Mouse (Mus musculus) thymus, postnatal 36 days (tissue): ENCODE data around the gene Kit.

Source experiments
- DNase-seq, 2 experiments: peaks; one replicate each; pipeline ENCODE4 v3.0.0; 2022; ENCODE audit warnings: mixed read lengths in 2 of 2

Gene Kit

DNA sequence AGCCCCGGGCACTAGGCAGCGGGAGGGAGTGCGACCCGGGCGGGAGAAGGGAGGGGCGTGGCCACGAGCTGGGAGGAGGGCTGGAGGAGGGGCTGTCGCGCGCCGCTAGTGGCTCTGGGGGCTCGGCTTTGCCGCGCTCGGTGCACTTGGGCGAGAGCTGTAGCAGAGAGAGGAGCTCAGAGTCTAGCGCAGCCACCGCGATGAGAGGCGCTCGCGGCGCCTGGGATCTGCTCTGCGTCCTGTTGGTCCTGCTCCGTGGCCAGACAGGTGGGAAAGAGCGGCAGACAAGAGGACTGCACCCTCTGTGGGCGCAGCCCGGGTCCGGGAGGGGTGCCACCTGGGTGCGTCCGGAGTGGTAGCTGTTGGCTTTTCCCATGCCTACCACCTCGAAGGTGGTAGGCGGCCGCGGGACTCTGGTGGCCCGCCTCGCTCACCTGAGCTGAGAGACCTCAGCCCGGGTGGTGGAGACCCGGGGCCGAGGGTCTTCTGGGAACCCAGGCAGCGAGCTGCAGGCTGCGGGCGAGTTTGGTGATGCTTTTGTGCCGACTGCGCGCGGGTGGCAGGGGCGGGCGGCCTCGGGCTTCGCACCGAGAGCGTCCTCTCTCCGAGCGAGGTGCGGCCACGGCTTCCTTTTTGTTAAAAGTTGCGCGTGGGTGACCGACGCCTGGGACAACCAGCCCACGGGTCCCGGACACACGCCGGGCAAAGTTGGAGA lies at the start of gene Kit:
Kit (plus strand) TSS at position 65 of the 715 bp plus-strand sequence.
- DNase-seq, result peak; percentile 85 to 89

DNA sequence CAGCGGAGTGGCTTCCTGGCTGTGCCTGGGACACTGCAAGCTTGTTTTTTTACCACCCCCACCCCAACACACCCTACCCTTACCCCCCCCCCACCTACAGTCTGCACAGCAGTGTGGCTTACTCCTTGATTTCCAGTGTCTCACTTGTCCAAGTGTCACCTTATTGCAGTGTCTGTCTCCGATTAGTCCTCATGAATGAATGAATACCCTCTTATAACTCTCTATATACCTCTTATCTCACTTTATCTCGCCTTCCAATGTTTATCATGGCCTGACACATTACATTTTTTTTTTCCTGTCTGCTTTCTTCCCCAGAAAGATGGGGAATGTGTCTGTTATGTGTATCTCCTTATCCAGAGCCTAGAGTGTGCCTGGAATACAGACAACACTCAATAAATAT lies 38.6 kb upstream of the Kit start:
- no peak for DNase-seq

- no peak for DNase-seq
Measured at GRCm38 (mm10) chr5:75537717-75538116, 37.0 kb upstream of the Kit start.

DNA sequence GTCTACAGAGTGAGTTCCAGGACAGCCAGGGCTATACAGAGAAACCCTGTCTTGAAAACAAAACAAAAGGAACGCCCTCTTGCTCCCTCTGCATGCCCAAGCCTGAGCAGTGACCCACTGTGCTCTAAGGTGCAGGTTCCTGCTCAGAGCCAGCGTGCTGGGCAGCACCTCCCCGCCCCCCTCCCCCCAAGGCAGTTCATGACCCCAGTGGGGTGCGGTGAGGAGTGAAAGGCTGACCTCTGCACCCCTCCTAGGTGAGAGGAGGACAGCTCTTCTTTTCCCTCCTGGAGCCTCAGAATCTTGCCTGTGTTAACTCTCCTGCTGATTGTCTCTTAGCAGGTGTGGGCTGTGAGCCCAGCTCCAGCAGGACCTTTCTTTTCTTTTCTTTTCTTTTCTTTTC lies 36.3 kb upstream of the Kit start:
- DNase-seq, result no peak

DNA sequence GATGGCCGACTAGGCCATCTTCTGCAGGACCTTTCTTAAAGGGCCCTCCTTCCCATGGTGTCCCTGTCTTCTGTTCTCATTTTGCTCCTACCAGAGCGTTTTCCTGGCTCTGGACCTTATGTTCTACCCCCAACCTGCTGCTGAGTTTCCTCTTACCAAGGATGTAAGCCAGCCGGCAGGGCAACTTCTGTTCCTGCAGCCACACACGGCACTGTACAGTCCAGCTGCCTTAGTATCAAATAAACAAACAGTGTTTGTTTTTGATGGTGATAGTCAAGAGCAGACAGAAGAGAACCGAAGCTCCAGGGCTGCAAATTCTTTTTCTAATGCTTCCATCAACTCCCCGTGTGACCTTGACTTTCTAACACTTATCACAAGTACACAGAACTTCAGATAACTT lies 35.6 kb upstream of the Kit start:
- DNase-seq, result no peak

DNA sequence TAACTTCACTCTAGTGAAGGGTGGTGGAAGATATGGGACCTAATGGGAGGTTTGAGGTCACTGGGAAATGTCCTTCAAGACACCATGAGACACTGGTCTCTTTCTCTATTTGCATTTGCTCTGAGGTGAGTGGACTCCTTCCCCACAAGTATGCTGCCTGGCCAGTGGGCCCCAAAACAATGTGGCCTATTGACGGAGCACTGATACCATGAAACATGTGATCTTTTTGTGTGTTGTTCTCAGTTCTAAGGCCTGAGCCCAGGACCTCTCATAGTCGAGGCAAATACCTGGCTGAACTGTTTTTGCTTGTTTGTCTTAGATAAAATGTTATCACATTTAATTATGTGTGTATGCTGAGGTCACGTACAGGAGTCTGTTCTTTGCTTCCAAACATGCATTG lies 31.0 kb upstream of the Kit start:
- no peak for DNase-seq

DNA sequence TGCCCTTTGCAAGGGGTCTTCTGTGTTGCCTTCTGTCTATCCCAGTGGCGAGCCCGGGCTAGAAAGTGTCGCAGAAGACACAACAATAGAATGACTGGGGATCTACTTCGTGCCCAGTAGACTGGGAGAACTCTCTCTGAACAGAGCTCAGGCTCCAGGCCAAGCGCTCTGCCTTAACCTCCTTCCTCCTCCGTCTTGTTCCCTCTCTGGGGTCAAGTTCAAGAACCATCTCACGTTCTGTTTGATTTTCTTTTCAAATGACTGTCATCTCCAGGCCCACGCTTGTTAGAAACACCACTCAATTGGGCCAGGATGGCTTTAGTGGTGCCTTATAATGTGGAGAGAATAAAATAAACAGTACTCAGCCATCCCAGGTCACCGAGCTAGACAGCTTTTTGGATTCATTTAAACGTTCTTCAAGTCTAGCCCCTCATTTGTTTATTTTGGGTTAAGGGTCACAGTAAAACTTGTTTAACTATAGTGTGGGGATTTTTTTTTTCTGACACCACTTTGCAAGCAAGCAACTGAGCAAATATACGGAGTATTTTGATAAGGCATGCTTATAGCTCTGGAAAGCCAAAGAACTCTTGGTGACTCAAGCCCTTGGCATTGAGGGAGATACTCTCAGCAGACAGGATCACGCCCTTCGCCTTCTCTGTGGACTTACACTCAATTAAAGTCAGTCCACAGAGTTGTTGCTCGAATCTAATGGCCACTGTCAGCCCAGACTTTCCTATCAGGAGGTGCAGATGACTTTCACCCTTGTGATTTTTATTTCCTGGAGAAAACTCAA lies 30.0 kb upstream of the Kit start:
- DNase-seq, result no peak

- no peak for DNase-seq
Measured at GRCm38 (mm10) chr5:75545265-75545643, 29.5 kb upstream of the Kit start.

DNA sequence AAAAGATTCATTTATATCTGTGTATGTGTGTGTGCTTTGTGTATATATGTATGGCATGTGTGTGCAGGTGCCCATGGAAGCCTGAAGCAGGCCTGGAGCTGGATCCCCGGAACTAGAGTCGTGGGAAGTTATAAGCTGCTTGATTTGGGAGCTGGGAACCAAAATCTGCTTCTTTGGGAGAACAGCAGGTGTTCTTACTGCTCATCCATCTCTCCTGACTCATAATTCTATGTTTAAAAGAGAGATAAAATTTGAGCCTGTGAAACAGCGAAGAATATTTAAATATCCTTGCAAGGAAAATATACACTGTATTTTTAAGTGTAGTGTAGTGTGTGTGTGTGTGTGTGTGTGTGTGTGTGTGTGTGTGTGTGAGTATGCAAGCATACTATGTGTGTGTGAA lies 21.7 kb upstream of the Kit start:
- DNase-seq, result no peak

GRCm38 (mm10) chr5:75557636-75558035 lies 17.1 kb upstream of the Kit start:
- no peak for DNase-seq

- no peak for DNase-seq
Measured at GRCm38 (mm10) chr5:75559291-75559690, 15.4 kb upstream of the Kit start.

DNA sequence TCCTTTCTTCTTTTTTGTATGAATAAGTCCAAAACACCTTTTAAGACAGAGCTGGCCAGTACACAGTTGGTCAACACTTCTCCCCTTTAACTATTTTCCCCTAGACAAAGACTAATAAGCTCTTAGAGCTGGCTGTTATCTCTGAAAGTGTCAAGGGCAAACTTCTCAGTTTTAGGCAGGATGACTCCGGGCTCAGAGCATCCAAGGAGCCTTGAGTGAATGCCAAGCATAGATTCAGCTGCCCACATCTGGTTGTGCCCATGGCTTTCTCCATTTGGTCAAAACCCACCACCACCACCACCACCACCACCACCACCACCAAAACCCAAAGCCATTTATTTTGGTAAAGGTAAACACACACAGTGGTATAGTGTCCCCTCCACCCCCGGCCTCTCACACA lies 13.5 kb upstream of the Kit start:
- DNase-seq, result no peak

DNA sequence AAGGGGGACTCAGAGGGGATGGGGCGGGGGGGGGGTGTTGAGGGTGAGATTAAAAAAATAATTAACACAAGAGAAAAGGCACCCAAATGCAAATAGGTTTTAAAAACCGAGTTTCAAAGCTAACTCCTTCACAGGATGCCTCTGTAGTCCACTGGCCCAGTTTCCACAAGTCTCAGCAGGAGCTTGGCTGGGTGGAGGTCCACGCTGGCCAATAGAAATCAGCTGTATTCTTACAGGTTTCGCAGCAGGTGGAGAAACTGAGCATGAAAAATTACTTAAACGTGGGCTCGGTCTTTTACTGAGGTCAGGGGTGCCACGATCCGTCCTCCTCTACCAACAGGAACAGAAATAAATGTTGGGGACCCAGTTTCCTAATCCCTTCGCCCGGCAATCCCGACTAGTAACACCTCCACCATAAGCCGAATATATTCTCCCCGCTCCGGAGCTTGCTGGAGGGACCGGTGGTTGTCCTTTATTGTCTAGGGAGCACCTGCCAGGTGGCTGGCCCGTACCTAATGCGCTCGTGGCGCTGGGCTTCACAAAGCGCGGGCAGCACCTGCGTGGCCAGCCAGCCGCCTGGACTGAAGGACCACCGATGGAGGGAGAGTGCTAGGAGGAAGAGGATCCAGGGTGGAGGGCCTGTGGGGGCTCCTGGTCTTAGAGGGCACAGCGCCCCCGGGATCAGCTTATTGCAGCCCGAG lies 415 bp upstream of the Kit start:
- DNase-seq, result no peak

GRCm38 (mm10) chr5:75575567-75576515 lies 1.1 kb downstream of the Kit start:
- peak; percentile 59 to 66 for DNase-seq

- DNase-seq, result no peak
Measured at GRCm38 (mm10) chr5:75576741-75577140, 2.0 kb downstream of the Kit start.

DNA sequence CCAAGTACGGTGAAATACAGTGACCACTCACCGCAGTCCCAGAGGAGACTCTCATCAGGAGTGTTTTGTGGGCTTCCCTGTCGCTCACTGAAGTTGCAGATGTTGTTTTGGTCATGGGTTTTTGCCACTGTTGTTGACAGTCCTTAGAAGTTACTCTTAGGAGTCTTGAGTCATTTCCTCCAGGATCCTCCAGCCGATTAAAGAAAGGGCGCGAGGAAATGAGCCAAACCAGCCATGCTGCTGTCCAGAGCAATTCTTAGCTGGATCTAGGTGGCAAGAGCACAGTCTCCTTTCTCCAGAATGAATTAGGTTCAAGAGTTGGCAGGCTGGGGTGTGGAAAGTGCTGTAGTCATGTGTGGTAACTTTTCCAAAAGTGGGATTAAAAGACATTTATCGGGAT lies 3.4 kb downstream of the Kit start:
- no peak for DNase-seq

- no peak for DNase-seq
Measured at GRCm38 (mm10) chr5:75579244-75579643, 4.5 kb downstream of the Kit start.

- no peak for DNase-seq
Measured at GRCm38 (mm10) chr5:75579646-75580268, 5.0 kb downstream of the Kit start.

GRCm38 (mm10) chr5:75581926-75582325 lies 7.2 kb downstream of the Kit start:
- DNase-seq, result no peak

GRCm38 (mm10) chr5:75587781-75588180 lies 13.1 kb downstream of the Kit start:
- DNase-seq, result no peak

DNA sequence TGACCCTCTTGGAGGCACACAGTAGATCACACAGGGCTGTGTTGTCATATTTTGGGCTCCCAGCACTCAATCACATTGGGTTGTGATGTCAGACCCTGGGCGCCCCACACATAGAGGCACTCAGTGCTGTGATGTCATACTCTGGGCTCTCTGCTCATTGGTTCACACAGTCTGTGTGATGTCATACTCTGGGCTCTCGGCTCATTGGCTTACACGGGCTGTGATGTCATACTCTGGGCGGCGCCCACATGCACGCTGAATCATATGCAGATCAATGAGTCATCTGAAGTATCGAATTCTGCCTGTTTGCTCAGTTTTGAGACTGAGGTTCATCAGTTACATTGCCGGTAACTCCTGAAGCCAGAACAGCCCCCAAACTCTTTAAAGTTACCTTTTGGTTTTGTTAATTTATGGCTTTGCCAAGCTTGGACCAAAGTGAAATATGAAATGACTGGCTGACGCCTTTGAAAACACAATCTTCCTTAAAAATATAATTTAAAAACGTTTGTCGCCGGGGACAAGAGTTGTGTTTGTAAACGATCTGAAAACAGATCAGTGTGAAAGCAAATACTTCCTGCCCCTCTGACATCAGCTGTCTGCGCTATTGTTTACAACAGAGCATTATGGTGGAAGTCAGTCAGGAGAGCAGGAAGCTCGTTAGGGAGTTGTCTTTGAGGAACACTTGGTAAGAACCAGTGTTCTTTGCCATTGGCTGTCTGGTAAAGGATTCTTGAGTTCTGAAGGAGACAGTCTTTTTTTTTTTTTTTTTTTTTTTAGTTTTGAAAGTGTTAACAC lies 15.0 kb downstream of the Kit start:
- no peak for DNase-seq
